Mouse (Mus musculus) ES-Bruce4 (cell line): ENCODE measurements at regions not wholly inside any gene's neighbourhood (a gene's known extent, or its start where the extent isn't known, plus 50 kb on each side); places are given as distances from the start of the nearest gene placed in this dataset.

Source experiments
- CTCF ChIP-seq: IDR thresholded peaks from one replicate; pipeline ENCODE4 v1.8.1; 2011; ENCODE audit warnings: low read depth, low read length
- EP300 ChIP-seq: IDR thresholded peaks from 2 replicates; pipeline ENCODE4 v1.6.1; 2011; ENCODE audit warnings: low read depth, low read length; ENCODE audit not compliant: insufficient read depth
- POLR2A ChIP-seq: IDR thresholded peaks from one replicate; pipeline ENCODE4 v1.8.1; 2011; ENCODE audit warnings: low read length; ENCODE audit not compliant: insufficient read depth

DNA sequence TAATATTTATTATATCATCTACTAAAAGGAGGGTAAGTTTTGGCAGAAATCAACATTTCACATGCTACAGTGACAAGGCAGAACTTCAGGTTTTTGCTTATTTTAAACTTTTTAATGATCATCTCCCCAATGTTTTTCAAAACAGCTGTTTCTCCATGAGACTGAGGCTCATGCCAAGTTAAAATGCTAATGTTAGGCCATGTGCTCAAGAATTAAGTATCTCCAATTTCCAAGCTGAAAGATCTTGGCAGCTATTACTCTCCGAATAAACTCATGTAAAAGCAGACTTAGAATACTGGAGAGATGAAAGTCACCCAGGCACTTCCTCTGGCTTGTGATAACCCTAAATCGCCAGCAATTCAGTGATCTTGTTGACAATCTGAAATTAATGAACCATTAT lies 1173.5 kb upstream of the Adgrl3 start:
- TF ChIP-seq CTCF (no peak), POLR2A (no peak), EP300 (no peak)
